Mouse (Mus musculus): ENCODE measurements at regions not wholly inside any gene's neighbourhood (a gene's known extent, or its start where the extent isn't known, plus 50 kb on each side); places are given as distances from the start of the nearest gene placed in this dataset.

GRCm38 (mm10) chr13:28311248-28311647 lies 53.9 kb downstream of the Gm11361 start:
- no peak for DNase-seq

- no peak for DNase-seq
Observed at GRCm38 (mm10) chr13:28311658-28312057, 54.3 kb downstream of the Gm11361 start.

- no peak for DNase-seq
Observed at GRCm38 (mm10) chr13:28312090-28312489, 54.8 kb downstream of the Gm11361 start.

GRCm38 (mm10) chr13:28313459-28313858 lies 56.1 kb downstream of the Gm11361 start:
- DNase-seq, result no peak

- peak in 1 of 2 experiments; percentile 1 for DNase-seq
Observed at GRCm38 (mm10) chr13:28314997-28315396, 57.7 kb downstream of the Gm11361 start.
